Mouse (Mus musculus) splenic B cell, adult 2 months (primary cell): Measurements from ENCODE around the gene Asgr1.
"Not testable (repeated sequence)": the region's sequence is repeated elsewhere in the genome, so short reads cannot be mapped to it uniquely, and the experiment has no call there.

ENCODE experiments used
- DNase-seq: peaks from one replicate; pipeline ENCODE4 v3.0.0-alpha.2; 2011; ENCODE audit warnings: low read depth, low spot score
- H3K27me3 ChIP-seq: 2 replicates; pipeline ENCODE4 v1.6.1; 2012; ENCODE audit warnings: mild to moderate bottlenecking, low read length, moderate library complexity, mixed read lengths; ENCODE audit not compliant: control insufficient read depth, poor library complexity, insufficient read depth, severe bottlenecking
- H3K36me3 ChIP-seq: 2 replicates; pipeline ENCODE4 v1.6.1; 2012; ENCODE audit warnings: mild to moderate bottlenecking, low read length, moderate library complexity, mixed read lengths; ENCODE audit not compliant: control insufficient read depth, poor library complexity, insufficient read depth, severe bottlenecking

The Asgr1 gene

GRCm38 (mm10) chr11:70070057-70070456 lies 16.2 kb downstream of the Asgr1 start:
- DNase-seq, result no peak
- no peaks in the 10 kb centered on the region for H3K27me3 ChIP-seq
- no peaks in the 10 kb centered on the region for H3K36me3 ChIP-seq

- not testable (repeated sequence) for DNase-seq, H3K36me3 ChIP-seq, H3K27me3 ChIP-seq
Measured at GRCm38 (mm10) chr11:70070603-70071002, 16.7 kb downstream of the Asgr1 start.

- no peaks in the 10 kb centered on the region for H3K27me3 ChIP-seq
- DNase-seq, result peak; percentile 69
- H3K36me3 ChIP-seq, result no peaks in the 10 kb centered on the region
Measured at GRCm38 (mm10) chr11:70074379-70075071, 20.6 kb downstream of the Asgr1 start.

GRCm38 (mm10) chr11:70075581-70075980 lies 21.7 kb downstream of the Asgr1 start:
- H3K27me3 ChIP-seq, result no peaks in the 10 kb centered on the region
- no peaks in the 10 kb centered on the region for H3K36me3 ChIP-seq
- DNase-seq, result no peak

GRCm38 (mm10) chr11:70077441-70077840 lies 23.6 kb downstream of the Asgr1 start:
- no peak for DNase-seq
- Histone ChIP-seq H3K36me3 (no peaks in the 10 kb centered on the region), H3K27me3 (no peaks in the 10 kb centered on the region)

- Histone ChIP-seq H3K36me3 (no peaks in the 10 kb centered on the region), H3K27me3 (no peaks in the 10 kb centered on the region)
- no peak for DNase-seq
Measured at GRCm38 (mm10) chr11:70079175-70079574, 25.3 kb downstream of the Asgr1 start.

- Histone ChIP-seq H3K36me3 (no peaks in the 10 kb centered on the region), H3K27me3 (no peaks in the 10 kb centered on the region)
- DNase-seq, result peak; percentile 57
Measured at GRCm38 (mm10) chr11:70079928-70080327, 26.0 kb downstream of the Asgr1 start.

- peak; percentile 34 for DNase-seq
- H3K27me3 ChIP-seq, result no peaks in the 10 kb centered on the region
- H3K36me3 ChIP-seq, result no peaks in the 10 kb centered on the region
Measured at GRCm38 (mm10) chr11:70080803-70081590, 27.1 kb downstream of the Asgr1 start.

- DNase-seq, result peak; percentile 12
- Histone ChIP-seq H3K27me3 (no peaks in the 10 kb centered on the region), H3K36me3 (no peaks in the 10 kb centered on the region)
Measured at GRCm38 (mm10) chr11:70084563-70084962, 30.7 kb downstream of the Asgr1 start.

GRCm38 (mm10) chr11:70091986-70092783 lies 38.3 kb downstream of the Asgr1 start, which contains the start of gene Asgr2:
Asgr2 (plus strand) TSS chr11:70092644.
- DNase-seq, result no peak
- no peaks in the 10 kb centered on the region for H3K27me3 ChIP-seq
- no peaks in the 10 kb centered on the region for H3K36me3 ChIP-seq

GRCm38 (mm10) chr11:70097396-70097795 lies 43.5 kb downstream of the Asgr1 start:
- Histone ChIP-seq H3K27me3 (no peaks in the 10 kb centered on the region), H3K36me3 (no peaks in the 10 kb centered on the region)
- no peak for DNase-seq

GRCm38 (mm10) chr11:70099102-70099501 lies 45.2 kb downstream of the Asgr1 start:
- no peaks in the 10 kb centered on the region for H3K36me3 ChIP-seq
- no peak for DNase-seq
- no peaks in the 10 kb centered on the region for H3K27me3 ChIP-seq

GRCm38 (mm10) chr11:70099809-70100208 lies 45.9 kb downstream of the Asgr1 start:
- DNase-seq, result no peak
- Histone ChIP-seq H3K36me3 (no peaks in the 10 kb centered on the region), H3K27me3 (no peaks in the 10 kb centered on the region)

GRCm38 (mm10) chr11:70103701-70104315 lies 49.9 kb downstream of the Asgr1 start:
- no peaks in the 10 kb centered on the region for H3K36me3 ChIP-seq
- no peak for DNase-seq
- H3K27me3 ChIP-seq, result no peaks in the 10 kb centered on the region
